ENCODE assay signal across 9 mouse cellular contexts in the genomic region with DNA sequence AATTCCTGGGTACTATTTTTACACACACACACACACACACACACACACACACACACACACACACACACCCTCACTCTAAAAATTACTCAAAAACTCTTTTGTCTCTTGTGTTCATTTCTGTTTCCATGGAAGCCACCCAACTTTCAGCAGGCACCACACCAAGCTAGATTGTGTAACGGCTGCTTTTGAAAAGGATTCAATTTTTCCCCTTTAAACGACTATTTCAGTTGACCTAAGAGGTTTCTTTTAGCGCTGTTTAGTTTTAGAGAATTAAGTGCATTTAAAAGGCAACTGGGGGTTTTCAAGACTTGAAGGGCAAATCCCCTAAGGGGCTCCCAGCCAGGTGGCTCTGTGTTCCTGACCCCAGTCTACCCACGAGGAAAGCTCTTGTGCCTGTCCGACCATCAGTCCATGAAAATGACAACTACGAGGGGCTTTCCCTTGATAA.
DNase-seq lines count a peak whose midpoint lies in the region; ATAC-seq and TF ChIP-seq lines count a peak whose summit lies in the region.
"Had no signal": no experiment of that assay in that cellular context is flagged by ENCODE, and none has a peak within 500 bp of the region (broad histone marks: within the 10 kb centered on the region; RNA-seq: fewer than 3 reads in every experiment).

No protein-coding gene starts in this region.

- H3K27ac ChIP-seq in heart, embryonic 11.5 days (ENCODE audit: low read depth, low read length): no peak overlapping the region
- H3K27ac ChIP-seq in olfactory bulb, adult 2 months (ENCODE audit: insufficient read depth, low read depth, low read length): peak overlapping the region; percentile 20; the same call in 1 of the 2 replicates
- no peak overlapping the region for H3K27ac ChIP-seq in midbrain, embryonic 14.5 days (replicated peaks; ENCODE audit: low read depth, low read length)
- no peak overlapping the region for H3K27ac ChIP-seq in hindbrain, embryonic 12.5 days
- H3K27ac ChIP-seq in hindbrain, embryonic 16.5 days (ENCODE audit: low read depth, low read length): no peak overlapping the region
- H3K27ac ChIP-seq: hindbrain, embryonic 10.5 days had no signal

- H3K9ac ChIP-seq in heart, embryonic 11.5 days (ENCODE audit: low read depth, low read length): no peak overlapping the region
- no peak overlapping the region for H3K9ac ChIP-seq in midbrain, embryonic 14.5 days (replicated peaks; ENCODE audit: low read length)
- no peak overlapping the region for H3K9ac ChIP-seq in hindbrain, embryonic 12.5 days
- no peak overlapping the region for H3K9ac ChIP-seq in hindbrain, embryonic 16.5 days (ENCODE audit: low read depth, low read length)

- no peak for TF ChIP-seq POLR2A in olfactory bulb, adult 2 months (IDR thresholded peaks at IDR 0.05; ENCODE audit: insufficient read depth, low read depth, low read length)

- WGBS in heart, embryonic 11.5 days (ENCODE audit: insufficient replicate concordance): 60% methylated on average over 6 of the region's 6 CpGs
- WGBS in olfactory bulb, adult 2 months: 14% methylated on average over 6 of the region's 6 CpGs
- WGBS in midbrain, embryonic 14.5 days: 55% methylated on average over 6 of the region's 6 CpGs
- WGBS in hindbrain, embryonic 12.5 days: 55% methylated on average over 6 of the region's 6 CpGs
- 42% methylated on average over 6 of the region's 6 CpGs for WGBS in hindbrain, embryonic 16.5 days

- H3K4me2 ChIP-seq in heart, embryonic 11.5 days: no peak overlapping the region
- H3K4me2 ChIP-seq in midbrain, embryonic 14.5 days (ENCODE audit: low read length): no peak overlapping the region
- H3K4me2 ChIP-seq in hindbrain, embryonic 12.5 days (replicated peaks): no peak overlapping the region
- no peak overlapping the region for H3K4me2 ChIP-seq in hindbrain, embryonic 16.5 days (ENCODE audit: low read length)

- no peak overlapping the region for H3K4me3 ChIP-seq in heart, embryonic 11.5 days (ENCODE audit: low read depth, low read length)
- no peak overlapping the region for H3K4me3 ChIP-seq in olfactory bulb, adult 2 months (ENCODE audit: insufficient read depth, low read depth, low read length)
- H3K4me3 ChIP-seq in midbrain, embryonic 14.5 days (replicated peaks; ENCODE audit: low read depth, low read length): no peak overlapping the region
- no peak overlapping the region for H3K4me3 ChIP-seq in hindbrain, embryonic 12.5 days
- no peak overlapping the region for H3K4me3 ChIP-seq in hindbrain, embryonic 16.5 days (ENCODE audit: low read length)
- H3K4me3 ChIP-seq: hindbrain, embryonic 10.5 days had no signal

- H3K27me3 ChIP-seq in heart, embryonic 11.5 days (ENCODE audit: control insufficient read depth, insufficient read depth, low read length): no peaks in the 10 kb centered on the region
- H3K27me3 ChIP-seq in midbrain, embryonic 14.5 days (ENCODE audit: control insufficient read depth, insufficient read depth, low read length): no peaks in the 10 kb centered on the region
- H3K27me3 ChIP-seq in hindbrain, embryonic 12.5 days: no peaks in the 10 kb centered on the region
- no peaks in the 10 kb centered on the region for H3K27me3 ChIP-seq in hindbrain, embryonic 16.5 days (replicated peaks; ENCODE audit: control insufficient read depth, insufficient read depth, low read length)

- peak; percentile 93 for DNase-seq in heart, adult 11 months
- DNase-seq in fibroblast of lung, adult 2 months (ENCODE audit: low read depth): peak; percentile 83
- DNase-seq in layer of hippocampus, adult 9-10 months (ENCODE audit: low spot score): peak; percentile 57
- no peak for DNase-seq in midbrain, embryonic 14.5 days

- H3K4me1 ChIP-seq in heart, embryonic 11.5 days (ENCODE audit: control insufficient read depth, insufficient read depth, low read length): peaks cover 5% of the 10 kb centered on the region; the same call in 1 of the 2 replicates
- peaks cover 5% of the 10 kb centered on the region for H3K4me1 ChIP-seq in olfactory bulb, adult 2 months (ENCODE audit: control insufficient read depth, insufficient read depth, low read length)
- H3K4me1 ChIP-seq in midbrain, embryonic 14.5 days (ENCODE audit: control insufficient read depth, insufficient read depth, low read length): no peaks in the 10 kb centered on the region
- peaks cover 9% of the 10 kb centered on the region for H3K4me1 ChIP-seq in hindbrain, embryonic 12.5 days
- H3K4me1 ChIP-seq in hindbrain, embryonic 16.5 days (ENCODE audit: control insufficient read depth, insufficient read depth, low read depth, low read length): 0 out of 2 replicates have a peak, but pooled peaks cover 2% of the 10 kb centered on the region

- no peak for ATAC-seq in heart, embryonic 11.5 days (replicated peaks; ENCODE audit: insufficient number of reproducible peaks, low FRiP score, low TSS enrichment)
- no peak for ATAC-seq in midbrain, embryonic 14.5 days (ENCODE audit: low FRiP score, low TSS enrichment)
- no peak for ATAC-seq in hindbrain, embryonic 12.5 days (ENCODE audit: low FRiP score)
- no peak for ATAC-seq in hindbrain, embryonic 16.5 days

- no peaks in the 10 kb centered on the region for H3K9me3 ChIP-seq in heart, embryonic 11.5 days (replicated peaks; ENCODE audit: control insufficient read depth, low read length)
- H3K9me3 ChIP-seq in midbrain, embryonic 14.5 days (ENCODE audit: control insufficient read depth, low read length): no peaks in the 10 kb centered on the region
- no peaks in the 10 kb centered on the region for H3K9me3 ChIP-seq in hindbrain, embryonic 12.5 days (replicated peaks)
- H3K9me3 ChIP-seq in hindbrain, embryonic 16.5 days (ENCODE audit: control insufficient read depth, low read length): no peaks in the 10 kb centered on the region
- H3K9me3 ChIP-seq: hindbrain, embryonic 10.5 days had no signal

- H3K36me3 ChIP-seq in heart, embryonic 11.5 days (ENCODE audit: control insufficient read depth, insufficient read depth, low read length): no peaks in the 10 kb centered on the region
- H3K36me3 ChIP-seq in midbrain, embryonic 14.5 days (ENCODE audit: control insufficient read depth, insufficient read depth, low read length): no peaks in the 10 kb centered on the region
- H3K36me3 ChIP-seq in hindbrain, embryonic 12.5 days: no peaks in the 10 kb centered on the region
- no peaks in the 10 kb centered on the region for H3K36me3 ChIP-seq in hindbrain, embryonic 16.5 days (ENCODE audit: control insufficient read depth, insufficient read depth, low read length)
- H3K36me3 ChIP-seq: hindbrain, embryonic 10.5 days had no signal

- TF ChIP-seq CTCF in olfactory bulb, adult 2 months (IDR thresholded peaks at IDR 0.05; ENCODE audit: insufficient read depth, low read depth, low read length): no peak
